Mouse (Mus musculus) lung, postnatal 25 days (tissue): ENCODE measurements around the gene Anxa5.

Experiments used
- DNase-seq: peaks from one replicate; pipeline ENCODE4 v3.0.0; 2022; ENCODE audit warnings: low spot score

Gene Anxa5

GRCm38 (mm10) chr3:36475532-36476087, at the start of gene Anxa5, which contains the start of gene 1810062G17Rik:
Gene Anxa5, minus strand, starts transcription at chr3:36475894.
Gene 1810062G17Rik, plus strand, starts transcription at chr3:36475937.
- DNase-seq: peak; percentile 99

GRCm38 (mm10) chr3:36524466-36524865, 48.8 kb upstream of the Anxa5 start:
- no peak for DNase-seq

GRCm38 (mm10) chr3:36522137-36522536, 46.4 kb upstream of the Anxa5 start:
- no peak for DNase-seq

- no peak for DNase-seq
Measured at GRCm38 (mm10) chr3:36521073-36522060, 45.7 kb upstream of the Anxa5 start, which contains the start of gene Gm11549. Gene Gm11549, minus strand, starts transcription at chr3:36521813.

- DNase-seq: no peak
Measured at GRCm38 (mm10) chr3:36516196-36516595, 40.5 kb upstream of the Anxa5 start.

- no peak for DNase-seq
Measured at GRCm38 (mm10) chr3:36511491-36511890, 35.8 kb upstream of the Anxa5 start.

- DNase-seq: no peak
Measured at GRCm38 (mm10) chr3:36505809-36506735, 30.4 kb upstream of the Anxa5 start.

GRCm38 (mm10) chr3:36505306-36505705, 29.6 kb upstream of the Anxa5 start:
- no peak for DNase-seq

GRCm38 (mm10) chr3:36501546-36501945, 25.9 kb upstream of the Anxa5 start:
- no peak for DNase-seq

GRCm38 (mm10) chr3:36500976-36501375, 25.3 kb upstream of the Anxa5 start:
- no peak for DNase-seq

GRCm38 (mm10) chr3:36499418-36499817, 23.7 kb upstream of the Anxa5 start:
- DNase-seq: no peak

- no peak for DNase-seq
Measured at GRCm38 (mm10) chr3:36498224-36498623, 22.5 kb upstream of the Anxa5 start.

- DNase-seq: peak; percentile 68
Measured at GRCm38 (mm10) chr3:36496746-36497145, 21.1 kb upstream of the Anxa5 start.

GRCm38 (mm10) chr3:36496273-36496672, 20.6 kb upstream of the Anxa5 start:
- no peak for DNase-seq

- peak; percentile 88 for DNase-seq
Measured at GRCm38 (mm10) chr3:36495436-36495835, 19.7 kb upstream of the Anxa5 start.

- no peak for DNase-seq
Measured at GRCm38 (mm10) chr3:36494613-36495012, 18.9 kb upstream of the Anxa5 start.

- no peak for DNase-seq
Measured at GRCm38 (mm10) chr3:36493641-36494283, 18.1 kb upstream of the Anxa5 start.

GRCm38 (mm10) chr3:36492716-36493391, 17.2 kb upstream of the Anxa5 start:
- DNase-seq: no peak

GRCm38 (mm10) chr3:36491535-36491934, 15.8 kb upstream of the Anxa5 start:
- DNase-seq: no peak

- no peak for DNase-seq
Measured at GRCm38 (mm10) chr3:36489590-36489910, 13.9 kb upstream of the Anxa5 start.
